29 mouse cellular contexts compared by ENCODE assay signal in genomic region chr15:81700161-81700560, GRCm38 (mm10). TPM values are rescaled to one million over a fixed set of nuclear protein-coding genes. Genes with fewer than 3 reads are reported as not detected.
DNase-seq lines count a peak whose midpoint lies in the region; ATAC-seq and TF ChIP-seq lines count a peak whose summit lies in the region.
"Had no signal": no experiment of that assay in that cellular context is flagged by ENCODE, and none has a peak within 500 bp of the region (broad histone marks: within the 10 kb centered on the region; RNA-seq: fewer than 3 reads in every experiment).

No protein-coding gene starts in this region.

- H3K27ac ChIP-seq in kidney, embryonic 15.5 days, result 0 out of 2 replicates have a peak overlapping the region, but pooled peaks have one; percentile 45
- H3K27ac ChIP-seq in kidney, embryonic 16.5 days (ENCODE audit: low read length), result no peak overlapping the region
- H3K27ac ChIP-seq in midbrain, postnatal 0 days (ENCODE audit: low read depth, low read length), result no peak overlapping the region
- H3K27ac ChIP-seq in midbrain, embryonic 11.5 days (ENCODE audit: low read depth, low read length), result no peak overlapping the region
- H3K27ac ChIP-seq in forebrain, embryonic 15.5 days (replicated peaks), result no peak overlapping the region
- no peak overlapping the region for H3K27ac ChIP-seq in cerebellum, adult 2 months (ENCODE audit: insufficient read depth, low read length)
- H3K27ac ChIP-seq: hindbrain, embryonic 13.5 days; layer of hippocampus, adult 2 months; midbrain, embryonic 13.5 days had no signal

- no peak for ATAC-seq in kidney, embryonic 15.5 days (replicated peaks; ENCODE audit: low FRiP score)
- no peak for ATAC-seq in kidney, embryonic 16.5 days (ENCODE audit: low FRiP score, low TSS enrichment)
- no peak for ATAC-seq in midbrain, postnatal 0 days (ENCODE audit: low FRiP score)
- ATAC-seq in midbrain, embryonic 11.5 days (ENCODE audit: low FRiP score), result no peak
- ATAC-seq in forebrain, embryonic 15.5 days (replicated peaks), result no peak
- ATAC-seq: forebrain, embryonic 14.5 days; intestine, postnatal 0 days; lung, postnatal 0 days; midbrain, embryonic 13.5 days had no signal

- no peak for TF ChIP-seq CTCF in midbrain, postnatal 0 days (IDR thresholded peaks at IDR 0.05)
- no peak for TF ChIP-seq CTCF in cerebellum, adult 2 months (IDR thresholded peaks at IDR 0.05; ENCODE audit: borderline replicate concordance, insufficient read depth, low read depth, low read length)

- H3K36me3 ChIP-seq in kidney, embryonic 15.5 days, result peaks cover 28% of the 10 kb centered on the region
- peaks cover 21% of the 10 kb centered on the region for H3K36me3 ChIP-seq in kidney, embryonic 16.5 days (ENCODE audit: insufficient read depth, low read length)
- peaks cover 19% of the 10 kb centered on the region for H3K36me3 ChIP-seq in midbrain, postnatal 0 days (ENCODE audit: insufficient read depth, low read length)
- H3K36me3 ChIP-seq in midbrain, embryonic 11.5 days (ENCODE audit: control insufficient read depth, insufficient read depth, low read length), result peaks cover 10% of the 10 kb centered on the region
- peaks cover 24% of the 10 kb centered on the region for H3K36me3 ChIP-seq in forebrain, embryonic 15.5 days

- 49% methylated on average over 2 of the region's 2 CpGs for WGBS in kidney, embryonic 15.5 days
- 51% methylated on average over 2 of the region's 2 CpGs for WGBS in kidney, embryonic 16.5 days
- 79% methylated on average over 2 of the region's 2 CpGs for WGBS in midbrain, postnatal 0 days
- WGBS in midbrain, embryonic 11.5 days, result 70% methylated on average over 2 of the region's 2 CpGs
- 83% methylated on average over 2 of the region's 2 CpGs for WGBS in forebrain, embryonic 15.5 days
- WGBS in cerebellum, adult 2 months, result 73% methylated on average over 2 of the region's 2 CpGs

- H3K4me2 ChIP-seq in kidney, embryonic 15.5 days, result no peak overlapping the region
- H3K4me2 ChIP-seq in kidney, embryonic 16.5 days (replicated peaks; ENCODE audit: low read depth, low read length), result no peak overlapping the region
- H3K4me2 ChIP-seq in midbrain, postnatal 0 days (ENCODE audit: low read depth, low read length, poor library complexity, severe bottlenecking), result no peak overlapping the region
- no peak overlapping the region for H3K4me2 ChIP-seq in midbrain, embryonic 11.5 days
- H3K4me2 ChIP-seq in forebrain, embryonic 15.5 days (replicated peaks), result no peak overlapping the region
- H3K4me2 ChIP-seq: heart, embryonic 12.5 days; hindbrain, embryonic 13.5 days; midbrain, embryonic 13.5 days had no signal

- peaks cover 16% of the 10 kb centered on the region for H3K27me3 ChIP-seq in kidney, embryonic 15.5 days
- H3K27me3 ChIP-seq in kidney, embryonic 16.5 days (ENCODE audit: insufficient read depth, low read length), result peaks cover 9% of the 10 kb centered on the region; the same call in 1 of the 2 replicates
- no peaks in the 10 kb centered on the region for H3K27me3 ChIP-seq in midbrain, postnatal 0 days (ENCODE audit: insufficient read depth, low read length)
- no peaks in the 10 kb centered on the region; the same call in none of the 2 replicates for H3K27me3 ChIP-seq in midbrain, embryonic 11.5 days (ENCODE audit: control insufficient read depth, insufficient read depth, low read length)
- H3K27me3 ChIP-seq in forebrain, embryonic 15.5 days, result no peaks in the 10 kb centered on the region
- H3K27me3 ChIP-seq in cerebellum, adult 2 months (ENCODE audit: control insufficient read depth, insufficient read depth, low read length), result no peaks in the 10 kb centered on the region

- no peak for DNase-seq in midbrain, postnatal 0 days (ENCODE audit: low spot score)
- DNase-seq in midbrain, embryonic 11.5 days (ENCODE audit: low spot score, missing footprints), result no peak
- peak; percentile 46 for DNase-seq in R1 (ENCODE audit: low read depth, low spot score)
- DNase-seq in left cerebral cortex, adult 8-10 months (ENCODE audit: low spot score in 2 of 2), result no peak
- DNase-seq in cerebellum, adult 2 months, result no peak
- DNase-seq: adrenal gland, adult 8-10 months; cerebellum, adult 9-10 months; cerebellum, postnatal 36 days; gastrocnemius, postnatal 36 days; heart, postnatal 4 days; left cerebral cortex, postnatal 4 days; lung, adult 18-20 months; lung, postnatal 4 days; right cerebral cortex, postnatal 25 days; spleen, adult 18-20 months; thymus, postnatal 14 days had no signal

- H3K4me1 ChIP-seq in kidney, embryonic 15.5 days, result peaks cover 4% of the 10 kb centered on the region; the same call in 1 of the 2 replicates
- no peaks in the 10 kb centered on the region for H3K4me1 ChIP-seq in kidney, embryonic 16.5 days (ENCODE audit: insufficient read depth, low read length)
- H3K4me1 ChIP-seq in midbrain, postnatal 0 days (ENCODE audit: insufficient read depth, low read length), result no peaks in the 10 kb centered on the region
- H3K4me1 ChIP-seq in midbrain, embryonic 11.5 days (ENCODE audit: control insufficient read depth, insufficient read depth, low read length), result no peaks in the 10 kb centered on the region
- H3K4me1 ChIP-seq in forebrain, embryonic 15.5 days, result no peaks in the 10 kb centered on the region
- no peaks in the 10 kb centered on the region for H3K4me1 ChIP-seq in cerebellum, adult 2 months (ENCODE audit: control insufficient read depth, insufficient read depth, low read length)

- no peak for TF ChIP-seq POLR2A in cerebellum, adult 2 months (IDR thresholded peaks at IDR 0.05; ENCODE audit: borderline replicate concordance, insufficient read depth, low read length)

- no peaks in the 10 kb centered on the region for H3K9me3 ChIP-seq in kidney, embryonic 15.5 days (replicated peaks)
- no peaks in the 10 kb centered on the region for H3K9me3 ChIP-seq in kidney, embryonic 16.5 days (ENCODE audit: low read length)
- no peaks in the 10 kb centered on the region for H3K9me3 ChIP-seq in midbrain, postnatal 0 days (ENCODE audit: low read length)
- no peaks in the 10 kb centered on the region for H3K9me3 ChIP-seq in midbrain, embryonic 11.5 days (ENCODE audit: control insufficient read depth, low read length)
- H3K9me3 ChIP-seq in forebrain, embryonic 15.5 days, result no peaks in the 10 kb centered on the region
- H3K9me3 ChIP-seq: G1E; hindbrain, embryonic 13.5 days; megakaryocyte, embryonic 14.5 days; midbrain, embryonic 13.5 days had no signal

- no peak overlapping the region for H3K4me3 ChIP-seq in kidney, embryonic 15.5 days (replicated peaks)
- no peak overlapping the region for H3K4me3 ChIP-seq in kidney, embryonic 16.5 days (ENCODE audit: low read length)
- H3K4me3 ChIP-seq in midbrain, postnatal 0 days (ENCODE audit: low read depth, low read length), result no peak overlapping the region
- no peak overlapping the region for H3K4me3 ChIP-seq in midbrain, embryonic 11.5 days (ENCODE audit: low read depth, low read length)
- no peak overlapping the region for H3K4me3 ChIP-seq in forebrain, embryonic 15.5 days
- H3K4me3 ChIP-seq in cerebellum, adult 2 months (replicated peaks; ENCODE audit: insufficient read depth, low read depth, low read length), result no peak overlapping the region
- H3K4me3 ChIP-seq: heart, embryonic 12.5 days; hindbrain, embryonic 13.5 days; layer of hippocampus, adult 2 months; megakaryocyte, embryonic 14.5 days; midbrain, embryonic 13.5 days had no signal

- no peak overlapping the region for H3K9ac ChIP-seq in kidney, embryonic 15.5 days
- H3K9ac ChIP-seq in kidney, embryonic 16.5 days (replicated peaks; ENCODE audit: low read length), result no peak overlapping the region
- 0 out of 2 replicates have a peak overlapping the region, but pooled peaks have one; percentile 29 for H3K9ac ChIP-seq in midbrain, postnatal 0 days (replicated peaks; ENCODE audit: low read length, poor library complexity, severe bottlenecking)
- H3K9ac ChIP-seq in midbrain, embryonic 11.5 days (ENCODE audit: low read length), result no peak overlapping the region
- no peak overlapping the region for H3K9ac ChIP-seq in forebrain, embryonic 15.5 days (replicated peaks)
- H3K9ac ChIP-seq: heart, embryonic 12.5 days; hindbrain, embryonic 13.5 days; midbrain, embryonic 13.5 days had no signal

RNA-seq across cellular contexts. Expression of gene Chadl, which starts 3.1 kb away (rescaled TPM):
- polyA plus RNA-seq in kidney, embryonic 15.5 days (2015; fragmentation: Nextera tagmentation; extraction: Ambion mirVana), result 5.0 and 5.2 TPM in 2 replicates
- 4.8 and 5.5 TPM in 2 replicates for polyA plus RNA-seq in kidney, embryonic 16.5 days (2015; fragmentation: Nextera tagmentation; extraction: Ambion mirVana)
- total RNA-seq in midbrain, postnatal 0 days (2014; rRNA removed), result 44.6 and 61.5 TPM in 2 replicates
- polyA plus RNA-seq in midbrain, postnatal 0 days (2015; fragmentation: Nextera tagmentation; extraction: Ambion mirVana), result 63.9 and 65.6 TPM in 2 replicates
- polyA plus RNA-seq in midbrain, embryonic 11.5 days (2014; fragmentation: Nextera tagmentation; extraction: Ambion mirVana), result 2.5 and 2.8 TPM in 2 replicates
- 10 to 100 TPM in 3 of 4 experiments, 1 to 10 TPM in 1; 9.7 to 14.7 (median 13.1) TPM for total RNA-seq in left cerebral cortex, adult 8-10 months (2022)
- polyA plus RNA-seq in forebrain, embryonic 15.5 days (2015; fragmentation: Nextera tagmentation; extraction: Ambion mirVana), result 19.8 and 20.1 TPM in 2 replicates
- 16.6 and 17.4 TPM in 2 replicates for polyA plus RNA-seq in cerebellum, adult 2 months (2012; rRNA removed)
- total RNA-seq: neutrophil, adult 5-6 weeks had no signal
- polyA plus RNA-seq: G1E had no signal

RNA-seq across cellular contexts. Expression of gene L3mbtl2, which starts 36.5 kb away (rescaled TPM):
- polyA plus RNA-seq in kidney, embryonic 15.5 days (2015; fragmentation: Nextera tagmentation; extraction: Ambion mirVana), result 23.1 and 26.3 TPM in 2 replicates
- 26.2 and 27.4 TPM in 2 replicates for polyA plus RNA-seq in kidney, embryonic 16.5 days (2015; fragmentation: Nextera tagmentation; extraction: Ambion mirVana)
- total RNA-seq in midbrain, postnatal 0 days (2014; rRNA removed), result 26.6 and 28.4 TPM in 2 replicates
- 27.0 and 28.9 TPM in 2 replicates for polyA plus RNA-seq in midbrain, postnatal 0 days (2015; fragmentation: Nextera tagmentation; extraction: Ambion mirVana)
- polyA plus RNA-seq in midbrain, embryonic 11.5 days (2014; fragmentation: Nextera tagmentation; extraction: Ambion mirVana), result 27.8 and 30.5 TPM in 2 replicates
- 10 to 100 TPM; 39.8 to 45.8 (median 43.9) TPM for total RNA-seq in left cerebral cortex, adult 8-10 months (2022)
- 31.6 and 31.9 TPM in 2 replicates for polyA plus RNA-seq in forebrain, embryonic 15.5 days (2015; fragmentation: Nextera tagmentation; extraction: Ambion mirVana)
- 28.0 and 28.9 TPM in 2 replicates for polyA plus RNA-seq in cerebellum, adult 2 months (2012; rRNA removed)

RNA-seq across cellular contexts. Expression of gene Zc3h7b, which starts 44.7 kb away (rescaled TPM):
- 34.8 and 37.4 TPM in 2 replicates for polyA plus RNA-seq in kidney, embryonic 15.5 days (2015; fragmentation: Nextera tagmentation; extraction: Ambion mirVana)
- polyA plus RNA-seq in kidney, embryonic 16.5 days (2015; fragmentation: Nextera tagmentation; extraction: Ambion mirVana), result 35.1 and 40.3 TPM in 2 replicates
- 147 and 154 TPM in 2 replicates for total RNA-seq in midbrain, postnatal 0 days (2014; rRNA removed)
- polyA plus RNA-seq in midbrain, postnatal 0 days (2015; fragmentation: Nextera tagmentation; extraction: Ambion mirVana), result 43.9 TPM in 2 replicates
- 34.3 and 35.0 TPM in 2 replicates for polyA plus RNA-seq in midbrain, embryonic 11.5 days (2014; fragmentation: Nextera tagmentation; extraction: Ambion mirVana)
- total RNA-seq in left cerebral cortex, adult 8-10 months (2022), result 100 to 1,000 TPM; 147 to 167 (median 158) TPM
- polyA plus RNA-seq in forebrain, embryonic 15.5 days (2015; fragmentation: Nextera tagmentation; extraction: Ambion mirVana), result 50.2 and 50.7 TPM in 2 replicates
- 67.0 and 72.1 TPM in 2 replicates for polyA plus RNA-seq in cerebellum, adult 2 months (2012; rRNA removed)

RNA-seq across cellular contexts. Expression of gene Rangap1, which starts 45.2 kb away (rescaled TPM):
- polyA plus RNA-seq in kidney, embryonic 15.5 days (2015; fragmentation: Nextera tagmentation; extraction: Ambion mirVana), result 99.1 and 106 TPM in 2 replicates
- polyA plus RNA-seq in kidney, embryonic 16.5 days (2015; fragmentation: Nextera tagmentation; extraction: Ambion mirVana), result 101 and 109 TPM in 2 replicates
- total RNA-seq in midbrain, postnatal 0 days (2014; rRNA removed), result 154 and 183 TPM in 2 replicates
- polyA plus RNA-seq in midbrain, postnatal 0 days (2015; fragmentation: Nextera tagmentation; extraction: Ambion mirVana), result 142 and 146 TPM in 2 replicates
- polyA plus RNA-seq in midbrain, embryonic 11.5 days (2014; fragmentation: Nextera tagmentation; extraction: Ambion mirVana), result 152 and 156 TPM in 2 replicates
- total RNA-seq in left cerebral cortex, adult 8-10 months (2022), result 100 to 1,000 TPM; 200 to 222 (median 212) TPM
- 130 and 131 TPM in 2 replicates for polyA plus RNA-seq in forebrain, embryonic 15.5 days (2015; fragmentation: Nextera tagmentation; extraction: Ambion mirVana)
- 102 and 113 TPM in 2 replicates for polyA plus RNA-seq in cerebellum, adult 2 months (2012; rRNA removed)
